Mouse (Mus musculus) skeletal muscle tissue, adult 2 months (tissue): Measurements from ENCODE around the gene Itga4.

Source experiments
- DNase-seq: peaks from one replicate; pipeline ENCODE4 v3.0.0-alpha.2; 2012; ENCODE audit warnings: low read depth, low spot score

The Itga4 gene

DNA sequence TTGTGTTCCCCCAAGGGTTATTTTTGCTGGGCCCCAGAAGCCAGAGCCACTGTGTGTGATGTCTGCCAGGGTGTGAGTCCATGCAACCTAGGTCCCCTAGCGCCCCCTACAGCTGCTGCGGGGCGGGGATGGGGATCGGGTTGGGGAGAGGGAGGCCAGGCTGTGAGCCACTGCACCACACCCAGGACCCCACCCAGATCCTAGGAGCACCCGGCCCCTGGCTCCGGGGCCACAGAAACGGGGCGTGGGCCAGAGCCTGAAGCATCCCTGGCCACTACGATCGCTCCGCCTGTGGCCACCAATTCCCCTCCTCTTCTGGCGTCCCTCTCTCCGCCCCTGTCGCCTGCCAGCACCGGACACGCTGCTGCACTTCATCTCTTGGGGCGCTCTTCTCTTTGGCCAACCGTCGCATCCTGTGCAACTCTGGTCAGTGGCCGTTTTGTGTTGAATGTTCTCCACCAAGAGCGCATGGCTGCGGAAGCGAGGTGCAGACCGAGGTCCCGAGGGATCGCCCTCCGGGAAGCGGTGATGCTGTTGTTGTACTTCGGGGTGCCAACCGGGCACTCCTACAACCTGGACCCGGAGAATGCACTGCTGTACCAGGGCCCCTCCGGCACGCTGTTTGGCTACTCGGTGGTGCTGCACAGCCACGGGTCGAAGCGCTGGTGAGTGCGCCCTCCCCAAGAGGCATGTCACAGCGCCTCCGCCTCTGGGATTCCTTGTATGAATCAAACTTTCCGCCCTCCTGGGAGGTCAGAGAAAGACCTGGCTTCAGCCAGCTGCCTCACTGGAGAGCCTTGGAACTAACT, at the start of gene Itga4:
Itga4 (plus strand) TSS at position 235 of the 809 bp plus-strand sequence.
- DNase-seq: peak; percentile 51

- no peak for DNase-seq
Measured at GRCm38 (mm10) chr2:79206191-79206755, 49.0 kb upstream of the Itga4 start.

DNA sequence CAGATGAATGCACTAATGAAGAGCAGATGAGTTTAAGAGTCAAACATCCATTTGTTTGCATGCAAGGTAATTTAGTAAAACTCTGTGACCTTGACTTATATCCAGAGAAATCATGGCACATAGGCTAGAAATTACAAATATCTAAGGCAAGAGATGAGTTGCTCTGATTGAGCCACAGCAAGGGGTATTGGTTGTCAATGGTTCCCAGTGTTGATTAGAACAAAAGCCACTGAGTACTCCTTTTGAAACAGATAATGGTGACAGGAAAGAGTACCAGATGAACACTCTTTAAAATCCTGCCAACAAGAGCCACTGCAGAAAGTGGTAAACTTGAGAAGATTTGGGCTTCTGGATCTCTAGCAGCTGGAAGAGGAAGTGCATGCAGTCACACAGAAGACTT, 40.2 kb upstream of the Itga4 start:
- DNase-seq: no peak

DNA sequence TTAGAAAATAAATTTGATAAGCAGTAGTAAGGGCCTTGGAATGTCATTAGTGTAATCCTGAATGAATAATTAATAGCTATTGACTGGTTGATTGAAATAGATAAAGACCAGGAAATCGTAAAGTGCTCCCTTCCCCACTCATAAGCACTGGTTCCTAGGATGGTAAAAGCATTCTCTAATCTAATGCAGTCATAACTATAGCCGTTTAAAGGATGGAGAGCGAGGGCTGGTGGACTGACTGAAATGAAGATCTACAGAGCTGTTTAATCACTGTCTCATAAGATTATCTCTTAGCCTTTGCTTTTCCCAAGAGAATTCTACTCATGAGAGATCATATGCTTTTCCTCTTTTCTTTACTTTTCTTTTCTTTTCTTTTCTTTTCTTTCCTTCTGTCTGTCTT, 39.7 kb upstream of the Itga4 start:
- DNase-seq: no peak

DNA sequence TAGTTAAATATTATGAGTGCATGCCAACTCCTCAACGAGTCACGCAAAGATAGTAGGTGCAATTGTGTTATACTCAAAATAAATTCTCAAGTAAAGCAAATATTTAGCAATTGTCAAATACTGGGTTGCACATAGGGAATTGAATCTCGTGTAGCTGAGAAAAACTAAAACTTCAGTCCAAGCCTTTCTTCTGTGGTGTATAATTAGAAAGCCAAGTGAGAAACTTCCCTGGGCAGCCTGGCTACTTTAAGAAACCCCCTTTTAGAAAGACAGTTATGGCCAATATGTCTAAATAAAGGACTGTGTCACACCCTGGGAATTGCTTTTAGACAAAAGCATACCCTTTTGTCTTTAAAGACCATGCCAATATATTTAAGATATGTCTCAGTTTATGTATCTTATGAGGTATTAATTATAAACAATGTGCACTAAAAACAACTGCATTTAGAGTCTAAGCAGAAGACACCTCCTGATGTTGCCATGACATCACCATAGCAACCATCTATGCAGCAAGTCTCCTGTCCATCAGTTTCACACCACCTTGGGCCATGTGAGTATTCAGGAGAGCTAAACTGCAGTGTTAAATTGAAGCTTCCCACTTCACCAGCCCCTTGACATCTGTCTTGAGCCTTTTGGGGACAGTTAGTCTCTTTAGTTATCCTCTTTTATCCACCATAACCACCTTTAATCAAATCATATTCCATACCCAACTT, 30.4 kb upstream of the Itga4 start:
- DNase-seq: no peak

- peak; percentile 4 for DNase-seq
Measured at GRCm38 (mm10) chr2:79227805-79228241, 27.4 kb upstream of the Itga4 start.

DNA sequence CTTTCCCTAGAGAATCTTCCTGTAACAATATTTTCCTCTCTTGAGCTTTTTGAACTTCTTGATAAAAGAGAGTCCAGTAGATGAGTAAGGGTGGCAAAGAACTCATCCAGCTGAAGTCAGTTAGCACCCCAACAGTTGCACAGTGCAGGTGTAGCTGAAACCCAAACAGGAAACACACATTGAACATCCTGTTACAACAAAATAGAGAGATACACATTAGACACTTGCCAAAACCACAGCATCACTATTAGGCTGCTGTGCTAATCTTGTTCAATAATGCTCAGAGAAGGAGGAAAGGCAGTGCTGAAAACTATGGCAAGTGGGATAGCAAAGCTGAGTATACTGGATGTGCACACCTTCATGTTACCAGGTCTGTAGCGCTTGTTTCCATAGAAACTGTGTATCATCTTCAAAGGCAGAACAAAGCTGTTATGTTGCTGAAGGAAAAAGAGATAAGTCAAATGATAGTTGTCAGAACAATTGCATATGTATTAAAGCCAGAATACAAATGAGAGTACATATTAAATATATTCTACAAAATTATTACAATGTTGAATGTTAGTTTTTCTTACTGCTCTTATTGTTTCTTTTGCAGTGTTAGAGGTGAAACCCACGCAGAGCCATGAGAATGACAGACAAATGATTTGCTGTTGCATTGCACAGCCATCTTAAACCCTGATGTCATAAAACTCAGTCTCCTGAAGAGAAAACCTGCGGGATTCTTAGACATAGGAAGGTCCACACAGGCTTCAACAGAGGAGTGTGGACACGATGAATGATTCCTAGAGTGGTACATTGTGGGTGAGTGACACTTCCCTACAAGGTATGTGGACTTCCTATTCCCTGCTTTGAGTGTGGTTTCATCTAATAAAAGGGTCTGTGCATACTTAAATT, 23.9 kb upstream of the Itga4 start:
- no peak for DNase-seq

GRCm38 (mm10) chr2:79235767-79236487, 19.3 kb upstream of the Itga4 start:
- DNase-seq: no peak

GRCm38 (mm10) chr2:79237216-79237615, 18.0 kb upstream of the Itga4 start:
- no peak for DNase-seq

- DNase-seq: no peak
Measured at GRCm38 (mm10) chr2:79244276-79244675, 10.9 kb upstream of the Itga4 start.

DNA sequence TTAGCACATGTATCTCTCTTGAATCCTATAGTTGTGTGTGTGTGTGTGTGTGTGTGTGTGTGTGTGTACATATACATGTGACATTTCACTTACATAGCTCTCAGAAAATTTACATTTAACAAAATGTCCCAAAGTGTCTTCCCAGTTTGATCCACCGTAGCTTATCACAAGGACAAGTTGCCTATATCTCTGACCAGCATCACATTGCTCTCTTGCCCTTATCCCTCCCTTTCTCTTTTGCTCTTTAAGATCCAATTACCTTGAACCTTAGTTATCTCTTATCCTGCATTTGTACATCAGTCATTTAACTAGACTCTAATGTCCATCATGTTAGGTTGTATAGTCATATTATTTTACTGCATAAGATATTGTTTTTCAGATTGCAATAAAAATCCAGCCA, 10.5 kb upstream of the Itga4 start:
- no peak for DNase-seq

DNA sequence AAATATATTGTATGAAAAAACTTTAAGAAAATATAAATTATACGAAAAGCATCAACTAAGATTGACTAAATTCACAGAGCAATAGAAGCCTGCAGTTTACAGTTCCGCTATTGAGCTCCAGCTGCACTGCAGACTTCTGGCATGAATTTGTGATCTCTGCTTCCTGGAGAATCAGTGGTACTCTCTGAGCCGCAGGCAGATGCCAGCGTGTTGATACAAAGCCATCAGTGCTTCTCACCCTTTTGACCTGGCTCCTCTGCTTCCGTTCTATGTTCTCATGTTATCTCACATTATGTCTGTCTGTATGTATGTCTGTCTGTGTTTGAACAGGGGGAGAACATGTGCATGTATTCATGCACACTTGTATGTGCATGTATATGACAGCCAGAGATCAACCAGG, 6.9 kb upstream of the Itga4 start:
- DNase-seq: no peak

- DNase-seq: no peak
Measured at GRCm38 (mm10) chr2:79250510-79250909, 4.7 kb upstream of the Itga4 start.

DNA sequence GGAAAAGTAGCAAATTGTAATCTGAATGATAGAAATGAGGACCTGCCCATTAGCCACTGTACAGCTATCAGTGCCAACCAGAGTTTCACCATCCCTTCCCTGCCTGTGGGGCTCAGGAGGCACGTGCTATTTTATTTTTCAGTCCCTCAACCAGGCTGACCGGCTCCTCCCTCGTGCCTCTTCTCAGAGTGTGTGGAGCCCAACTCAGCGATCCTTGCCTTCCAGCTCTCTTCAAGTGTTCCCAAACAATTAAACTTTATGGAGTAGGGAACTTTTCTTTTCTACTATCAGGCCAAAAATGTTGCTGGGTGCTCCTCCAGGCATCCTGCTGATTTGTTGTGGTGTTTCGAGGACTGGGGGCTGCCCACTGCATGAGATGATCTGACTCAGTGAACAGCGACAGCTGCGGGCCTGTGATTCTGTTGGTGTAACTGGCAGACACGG, 1.4 kb upstream of the Itga4 start:
- DNase-seq: no peak

- peak; percentile 62 for DNase-seq
Measured at GRCm38 (mm10) chr2:79254588-79255191, 536 bp upstream of the Itga4 start.

DNA sequence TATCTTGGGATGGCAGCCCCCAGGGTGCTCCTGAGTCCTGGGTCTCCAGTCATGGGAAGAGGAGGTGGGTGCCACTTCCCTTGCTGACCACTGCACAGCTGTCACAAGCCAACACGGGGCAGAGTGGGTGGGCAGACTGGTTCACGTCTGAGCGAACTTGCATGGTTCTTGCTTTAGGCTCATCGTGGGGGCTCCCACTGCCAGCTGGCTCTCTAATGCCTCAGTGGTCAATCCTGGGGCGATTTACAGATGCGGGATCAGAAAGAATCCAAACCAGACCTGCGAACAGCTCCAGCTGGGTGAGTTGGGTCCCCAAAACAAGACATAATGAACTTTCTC, 744 bp downstream of the Itga4 start:
- no peak for DNase-seq

GRCm38 (mm10) chr2:79256376-79256775, 1.1 kb downstream of the Itga4 start:
- DNase-seq: no peak

DNA sequence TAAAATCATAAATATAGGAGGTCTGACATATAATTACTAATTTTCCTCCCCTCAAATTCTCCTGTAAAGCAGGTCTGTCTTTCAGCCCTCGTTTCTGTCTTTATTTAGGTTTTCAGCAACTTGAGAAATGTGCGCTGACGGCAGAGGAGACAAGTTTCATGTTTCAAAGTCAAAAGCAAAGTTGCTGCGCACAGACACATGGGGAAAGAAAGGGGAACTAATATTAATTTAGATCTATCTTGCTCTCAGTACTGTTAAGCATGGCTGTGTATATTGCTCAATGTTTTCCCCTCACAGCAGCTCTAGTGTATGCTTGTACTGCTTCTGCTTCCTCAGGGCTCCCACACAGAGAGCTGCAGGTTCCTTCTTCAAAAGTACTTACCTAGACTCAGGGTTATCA, 1.7 kb downstream of the Itga4 start:
- peak; percentile 44 for DNase-seq

- DNase-seq: no peak
Measured at GRCm38 (mm10) chr2:79257411-79257810, 2.2 kb downstream of the Itga4 start.

GRCm38 (mm10) chr2:79259326-79259725, 4.1 kb downstream of the Itga4 start:
- peak; percentile 16 for DNase-seq

- peak; percentile 25 for DNase-seq
Measured at GRCm38 (mm10) chr2:79265665-79266064, 10.4 kb downstream of the Itga4 start.
